Mouse (Mus musculus) retina, adult 2 months (tissue): ENCODE measurements at regions not wholly inside any gene's neighbourhood (a gene's known extent, or its start where the extent isn't known, plus 50 kb on each side); places are given as distances from the start of the nearest gene placed in this dataset.

Source experiments
- DNase-seq: peaks from one replicate; pipeline ENCODE4 v3.0.0-alpha.2; 2012; ENCODE audit warnings: low read depth, low spot score

- DNase-seq: no peak
These were observed 51.5 kb upstream of the Ryk start for GRCm38 (mm10) chr9:102782926-102783850.

- DNase-seq: peak; percentile 71
These were observed 50.2 kb upstream of the Ryk start for GRCm38 (mm10) chr9:102784329-102785026.
